Mouse (Mus musculus) adrenal gland, postnatal 25 days (tissue): ENCODE measurements around the gene Adgrg3. TPM values are rescaled to one million over a fixed set of nuclear protein-coding genes. Genes with fewer than 3 reads are reported as not detected.

ENCODE experiments used
- DNase-seq: peaks from one replicate; pipeline ENCODE4 v3.0.0; 2021; ENCODE audit warnings: mixed read lengths
- long read RNA-seq: library from polyadenylated mRNA; stranded (forward); transcript quantifications from one replicate; pipeline ENCODE4 v2.0.0, GENCODE M21; 2021
- total RNA-seq: library from RNA; stranded (reverse); gene quantifications from 2 replicates; pipeline ENCODE4 v1.2.3, GENCODE M21; 2021

The Adgrg3 gene
- total RNA-seq = 3.0 and 4.2 TPM in 2 replicates
- long read RNA-seq, partial matches to known transcripts = 0 of 5 reads
- long read RNA-seq, other reads (novel, unspliced or antisense) = 2 of 5 reads

GRCm38 (mm10) chr8:95017451-95017850 is at the start of gene Adgrg3:
Gene Adgrg3 (plus strand): TSS chr8:95017692.
- DNase-seq = no peak

DNA sequence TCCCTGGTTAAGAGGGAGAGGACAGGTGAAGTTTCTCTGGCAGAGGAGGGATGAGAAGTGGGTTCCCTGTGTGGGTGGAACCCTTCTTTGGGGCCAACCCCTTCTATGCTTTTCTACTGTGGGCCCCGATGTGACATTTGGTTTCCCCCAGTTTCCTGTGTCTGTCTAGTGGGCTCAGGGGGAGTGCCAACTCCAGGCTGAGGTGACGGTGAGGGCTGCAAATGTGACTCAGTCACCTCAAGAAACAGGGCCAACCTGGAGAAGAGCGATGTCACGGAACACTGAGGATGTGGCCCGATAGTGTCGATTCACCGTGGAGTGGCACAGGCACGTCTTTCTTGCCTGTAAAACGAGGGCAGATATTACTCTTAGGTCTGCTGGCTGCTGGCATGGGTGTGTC is 44.2 kb upstream of the Adgrg3 start:
- no peak for DNase-seq

GRCm38 (mm10) chr8:94973786-94974185 is 43.7 kb upstream of the Adgrg3 start:
- DNase-seq = no peak

DNA sequence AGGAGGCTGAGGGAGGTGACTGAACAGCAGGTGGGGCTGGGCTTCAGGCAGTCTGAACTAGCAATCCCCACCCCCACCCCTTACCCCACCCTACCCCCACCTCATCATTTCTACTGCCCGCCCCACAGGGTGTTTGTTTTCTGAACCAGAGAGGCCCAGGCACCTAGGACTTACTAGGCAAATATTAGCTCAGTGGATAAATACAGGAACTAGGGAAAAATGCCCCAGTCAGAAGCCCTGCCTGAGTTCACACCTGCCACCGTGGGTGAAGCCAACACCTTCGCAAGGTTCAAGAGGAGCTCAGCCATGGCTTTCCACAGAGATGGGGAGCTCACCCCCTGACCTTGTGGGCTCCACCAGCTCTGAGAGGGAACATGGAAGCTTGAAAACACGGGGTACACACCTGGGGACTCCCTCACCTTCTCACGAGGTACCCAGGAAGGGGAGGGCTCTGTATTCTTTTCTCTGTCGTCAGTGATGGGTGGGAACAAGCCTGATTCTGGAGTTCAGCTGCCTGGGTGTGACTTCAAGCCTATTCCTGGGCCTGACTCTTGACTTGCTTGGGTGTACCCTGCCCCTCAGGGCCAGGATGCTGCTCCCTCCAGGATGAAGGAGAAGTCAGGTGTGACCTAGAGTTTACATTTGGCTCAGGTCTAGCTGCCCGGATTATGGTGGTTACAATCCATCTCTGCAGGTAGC is 42.9 kb upstream of the Adgrg3 start, which contains the start of gene Adgrg1:
Gene Adgrg1, plus strand, starts transcription at position 285 of the 699 bp plus-strand sequence.
- no peak for DNase-seq

DNA sequence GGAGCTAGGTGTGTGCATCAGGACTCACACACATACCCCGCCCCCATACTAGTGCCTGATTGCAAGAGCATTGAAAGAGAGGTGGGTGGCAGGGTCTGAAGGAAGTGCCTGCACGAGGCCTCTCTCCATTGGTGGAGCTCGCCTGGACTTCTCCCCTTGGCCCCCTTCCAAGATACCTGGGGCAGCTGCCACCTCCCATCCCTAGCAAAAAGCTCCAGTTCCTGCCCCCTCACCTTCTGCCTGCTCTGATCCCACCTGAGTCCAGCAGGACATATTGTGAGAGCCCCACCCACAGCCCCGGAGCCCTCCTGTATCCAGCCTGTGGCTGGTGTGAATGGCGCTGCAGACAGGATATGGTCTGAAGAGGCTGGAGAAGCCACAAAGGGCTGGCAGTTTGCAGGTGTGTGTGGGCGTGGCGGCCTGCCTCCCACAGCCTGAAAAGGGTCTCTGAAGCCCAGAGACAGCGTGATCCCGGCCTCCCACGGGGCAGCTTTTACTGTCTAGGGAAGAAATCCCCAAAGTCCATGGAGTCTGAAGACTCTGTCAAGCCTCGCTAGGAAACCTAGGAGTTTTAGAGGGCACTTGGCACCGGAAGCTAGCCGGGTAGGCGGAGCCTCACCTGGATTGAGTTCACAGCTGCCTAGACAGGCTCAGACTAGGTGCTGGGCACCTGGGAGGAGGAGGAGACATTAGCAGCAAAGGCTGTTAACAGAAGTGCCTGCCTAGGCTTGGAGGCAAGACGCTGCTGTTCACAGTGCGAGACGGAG is 40.7 kb upstream of the Adgrg3 start:
- DNase-seq = no peak

DNA sequence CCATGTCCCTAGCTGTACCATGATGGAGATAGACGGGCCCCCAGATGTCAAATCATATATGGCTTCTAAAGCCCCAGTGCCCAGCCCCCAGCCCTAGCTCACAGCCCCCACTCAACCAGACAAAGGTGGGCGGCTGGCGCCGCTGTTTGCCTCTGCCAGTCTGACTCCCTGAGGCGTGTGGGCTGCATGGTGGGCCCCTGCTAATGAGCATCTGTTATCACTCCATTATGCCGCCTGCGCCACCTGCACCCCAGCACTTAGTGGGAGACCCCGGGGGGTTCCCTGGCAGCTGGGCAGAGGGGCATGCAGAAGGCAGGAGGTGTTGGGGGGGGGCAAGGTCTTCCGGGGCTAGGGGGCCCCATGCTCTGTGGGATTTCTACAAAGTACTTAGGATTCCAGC is 39.4 kb upstream of the Adgrg3 start:
- DNase-seq = no peak

- no peak for DNase-seq
Observed at GRCm38 (mm10) chr8:94978593-94979319, 38.7 kb upstream of the Adgrg3 start.

GRCm38 (mm10) chr8:94980176-94980575 is 37.3 kb upstream of the Adgrg3 start:
- DNase-seq = no peak

DNA sequence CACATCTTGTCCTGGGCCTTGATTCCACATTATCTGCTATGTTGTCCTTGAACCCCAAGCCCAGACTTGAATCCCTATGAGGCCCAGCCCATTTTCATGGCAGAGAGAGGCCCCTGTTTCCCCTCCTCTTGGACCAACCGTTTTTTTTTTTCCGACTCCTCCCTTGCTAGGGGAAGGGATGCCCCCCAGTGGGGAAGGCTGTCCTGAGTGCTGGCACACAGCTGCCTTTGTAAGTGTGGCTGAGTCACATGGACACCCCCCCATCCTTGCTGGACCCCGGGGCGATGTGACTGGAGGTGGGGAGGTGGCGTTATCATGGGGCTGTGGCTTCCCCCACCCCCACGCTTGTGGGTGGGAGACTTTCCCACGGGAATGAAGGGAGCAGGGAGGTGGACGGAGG is 36.5 kb upstream of the Adgrg3 start:
- no peak for DNase-seq

- no peak for DNase-seq
Observed at GRCm38 (mm10) chr8:94981848-94982247, 35.6 kb upstream of the Adgrg3 start.

- DNase-seq = no peak
Observed at GRCm38 (mm10) chr8:94983146-94983545, 34.3 kb upstream of the Adgrg3 start.

DNA sequence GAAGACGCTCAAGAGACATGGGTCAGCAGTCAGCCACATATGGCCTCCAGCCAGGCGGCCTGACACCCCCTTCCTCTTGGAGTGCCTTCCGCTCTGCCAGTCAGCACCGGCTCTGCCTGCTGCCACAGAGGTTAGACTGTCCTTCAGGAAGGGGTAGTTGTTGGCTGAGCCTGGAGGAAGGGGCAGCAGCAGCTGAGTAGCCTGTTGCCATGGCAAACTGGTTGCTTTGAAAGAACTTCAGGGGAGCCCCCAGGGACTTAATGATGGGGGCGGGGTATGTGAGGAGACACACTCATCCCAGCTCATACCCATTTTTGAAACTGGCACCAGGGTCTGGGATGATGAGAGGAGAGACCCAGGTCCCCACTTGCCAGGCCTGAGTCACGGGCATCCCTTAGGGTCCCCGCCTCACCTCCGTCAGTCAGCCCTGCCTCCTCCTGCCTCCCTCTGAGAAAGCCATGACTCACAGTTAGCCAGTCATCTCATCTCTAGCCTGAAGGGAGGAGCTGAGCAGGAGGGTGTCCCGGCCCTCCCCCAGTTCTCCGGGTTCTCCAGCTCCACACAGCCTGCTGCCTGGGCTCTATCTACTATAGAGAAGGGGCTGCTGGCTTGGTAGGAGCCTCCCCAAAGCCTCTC is 33.5 kb upstream of the Adgrg3 start:
- DNase-seq = peak; percentile 55

GRCm38 (mm10) chr8:94985023-94985422 is 32.5 kb upstream of the Adgrg3 start:
- no peak for DNase-seq

DNA sequence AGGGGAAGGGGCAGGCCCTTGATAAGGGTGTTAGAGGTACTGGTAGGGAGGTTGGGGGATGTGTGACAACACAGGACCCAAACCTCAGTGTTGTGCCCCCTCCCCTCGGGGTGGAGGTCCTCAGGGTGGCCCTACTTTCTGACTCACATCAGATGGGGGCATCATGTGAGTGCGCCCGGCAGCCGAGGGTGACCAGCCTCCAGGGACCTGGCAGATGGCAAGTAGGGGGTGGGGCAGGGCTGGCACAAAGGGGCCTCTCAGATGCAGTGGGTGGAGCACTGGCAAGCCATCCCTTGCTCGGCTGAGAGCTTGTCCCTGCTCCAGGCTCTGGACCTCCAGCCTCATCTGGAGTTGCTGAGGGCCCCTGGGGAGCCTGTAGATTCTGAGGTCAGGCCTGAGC is 30.8 kb upstream of the Adgrg3 start:
- DNase-seq = no peak

DNA sequence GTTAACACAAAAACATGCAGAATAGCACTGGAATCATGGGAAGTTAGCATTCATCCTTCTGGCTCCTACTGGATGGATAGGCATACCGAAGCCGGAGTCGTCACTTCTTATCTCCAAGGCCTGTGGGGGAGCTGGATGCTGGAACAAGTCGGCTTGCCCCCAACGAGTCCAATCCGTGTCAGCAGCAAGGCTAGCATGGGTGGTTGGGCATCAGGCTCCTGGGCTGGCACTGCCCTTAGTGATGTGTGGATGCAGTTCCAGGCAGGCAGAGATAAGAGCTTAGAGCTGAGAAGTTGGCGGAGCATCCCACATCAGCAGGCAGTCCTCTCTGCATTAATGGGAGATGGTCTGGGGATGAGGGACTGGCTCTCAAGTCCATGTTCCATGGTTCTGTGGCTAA is 29.9 kb upstream of the Adgrg3 start:
- DNase-seq = no peak

DNA sequence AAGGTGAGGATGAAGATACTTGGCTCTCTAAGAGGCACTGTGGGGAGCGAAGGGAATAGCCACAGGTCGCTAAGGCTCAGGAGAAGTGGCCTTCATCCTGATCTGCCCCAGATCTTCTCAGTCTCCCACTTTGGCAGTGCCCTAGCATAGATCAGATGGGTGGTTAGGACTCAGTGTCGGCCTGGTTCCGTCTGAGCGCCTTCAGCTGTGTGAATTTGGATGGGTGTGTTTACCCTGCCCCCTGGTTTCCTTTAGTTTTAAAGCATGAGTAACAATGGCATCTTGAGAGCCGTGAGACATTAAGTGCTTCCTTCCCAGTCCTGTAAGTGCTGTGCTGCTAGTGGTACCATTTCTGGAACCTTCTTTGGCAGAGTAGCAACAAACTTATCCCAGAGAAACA is 28.9 kb upstream of the Adgrg3 start:
- no peak for DNase-seq

DNA sequence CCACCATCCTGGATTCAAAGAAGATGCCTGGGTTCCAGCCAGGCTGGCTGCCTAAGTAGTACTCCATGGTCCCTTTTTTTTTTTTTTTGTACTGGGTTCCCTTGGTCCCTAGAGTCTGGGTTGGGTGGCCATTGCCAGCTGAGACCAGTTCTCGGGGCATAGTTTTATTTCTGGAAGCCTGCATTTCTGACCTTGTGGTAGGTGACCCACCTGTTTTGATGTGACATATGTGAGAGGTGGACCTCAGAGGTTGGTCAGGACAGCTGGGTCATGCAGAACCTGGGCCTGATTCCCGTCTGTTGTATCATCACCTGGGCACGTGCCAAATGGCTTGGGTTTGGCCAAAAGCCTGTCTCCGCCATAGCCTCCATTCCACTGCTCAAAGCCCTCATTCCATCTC is 27.8 kb upstream of the Adgrg3 start:
- no peak for DNase-seq

DNA sequence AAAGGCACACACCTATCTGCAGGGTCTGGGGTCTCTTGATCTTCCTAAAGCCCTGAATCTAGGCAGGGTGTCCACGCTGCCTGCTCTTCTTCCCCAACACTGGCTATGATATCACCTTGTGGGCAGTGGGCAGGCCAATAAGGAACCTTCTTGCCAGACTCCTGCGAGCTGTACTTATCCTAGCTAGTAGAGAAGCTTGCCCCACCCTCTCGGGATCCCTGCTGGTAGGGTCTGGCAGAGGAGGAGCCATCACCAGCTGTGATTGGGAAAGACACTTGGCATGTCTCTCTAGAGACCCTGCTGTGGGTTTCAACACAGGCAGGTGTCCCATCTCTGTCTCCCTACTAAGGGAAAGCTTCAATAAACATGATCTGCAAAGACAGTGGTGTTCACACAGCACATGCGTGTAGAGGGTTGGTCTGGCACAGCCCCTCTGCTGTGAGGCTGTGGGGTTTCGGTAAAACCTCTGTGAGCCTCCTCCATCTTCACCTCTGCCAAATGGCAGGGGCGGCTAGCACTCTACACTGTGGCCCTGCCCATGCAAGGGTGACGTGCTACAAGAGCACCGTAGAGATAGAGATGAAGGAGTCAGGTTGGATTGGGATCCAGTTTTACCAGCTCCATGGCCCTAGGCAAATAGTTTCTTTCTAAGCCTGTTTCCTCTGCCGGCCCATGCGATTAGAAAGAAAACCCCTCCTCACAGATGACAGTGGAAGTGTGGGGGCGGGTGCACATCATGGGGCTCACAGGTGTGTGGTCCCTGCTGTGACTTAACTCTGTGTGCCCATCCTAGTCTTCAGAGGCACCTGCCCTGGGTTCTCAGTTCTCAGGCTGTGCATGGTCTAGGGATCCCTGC is 26.7 kb upstream of the Adgrg3 start:
- DNase-seq = no peak

DNA sequence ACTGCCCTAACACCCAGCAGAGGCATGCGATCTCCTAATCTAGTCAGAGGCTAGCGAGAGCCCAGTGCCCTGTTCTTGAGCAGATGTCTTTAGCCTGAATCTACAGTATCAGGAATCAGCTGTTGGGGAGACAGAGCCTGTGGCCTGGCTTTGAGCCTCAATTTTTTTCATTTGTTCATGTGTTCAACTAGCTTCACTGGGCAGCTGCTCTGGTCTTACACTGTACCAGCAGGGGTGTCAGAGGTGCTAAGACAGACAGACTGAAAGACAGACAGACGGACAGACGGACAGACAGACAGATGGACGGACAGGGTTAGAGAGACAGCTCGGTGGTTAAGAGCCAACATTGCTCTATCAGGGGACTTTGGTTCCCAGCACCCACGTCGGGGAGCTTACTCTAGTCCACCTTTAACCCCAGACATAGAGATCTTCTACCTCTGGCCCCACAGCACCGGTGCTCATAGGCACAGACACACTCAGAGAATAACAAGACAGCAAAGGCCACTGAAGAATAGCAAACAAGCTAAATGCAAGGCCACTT is 26.0 kb upstream of the Adgrg3 start:
- DNase-seq = no peak

- no peak for DNase-seq
Observed at GRCm38 (mm10) chr8:94992010-94992409, 25.5 kb upstream of the Adgrg3 start.

- DNase-seq = peak; percentile 56
Observed at GRCm38 (mm10) chr8:94992534-94992933, 25.0 kb upstream of the Adgrg3 start.
